Mouse (Mus musculus) MEL (cell line): ENCODE results near the gene Gm20388. TPM values are rescaled to one million over a fixed set of nuclear protein-coding genes. Genes with fewer than 3 reads are reported as not detected.

ENCODE experiments used
- DNase-seq: peaks from one replicate; pipeline ENCODE4 v3.0.0; 2011; ENCODE audit warnings: low read depth, low spot score
- H3K27ac ChIP-seq: 2 replicates; pipeline ENCODE4 v1.5.1; 2012; ENCODE audit warnings: low read depth, mild to moderate bottlenecking, control low read depth, low read length, moderate library complexity; ENCODE audit not compliant: control insufficient read depth
- H3K27me3 ChIP-seq, 2 experiments: fragments of 150-350 bp in 1 of 2; sonication (generic) in 1 of 2; 2 replicates each; pipeline ENCODE4 v1.6.1; 2012; ENCODE audit warnings: low read length in 2 of 2, mild to moderate bottlenecking in 2 of 2, improper control_type of control experiment in 1 of 2, moderate library complexity in 1 of 2; ENCODE audit not compliant: insufficient read depth in 2 of 2, control insufficient read depth in 1 of 2
- H3K36me3 ChIP-seq, 2 experiments: 2 replicates each; pipeline ENCODE4 v1.6.1; 2012 to 2014; ENCODE audit warnings: low read length in 2 of 2, improper control_type of control experiment in 1 of 2, inconsistent platforms in 1 of 2, mild to moderate bottlenecking in 1 of 2; ENCODE audit not compliant: insufficient read depth in 2 of 2, control insufficient read depth in 1 of 2
- H3K4me1 ChIP-seq, 2 experiments: fragments of 150-350 bp in 1 of 2; sonication (generic) in 1 of 2; 2 replicates each; pipeline ENCODE4 v1.6.1; 2012; ENCODE audit warnings: low read length in 2 of 2, improper control_type of control experiment in 1 of 2, mild to moderate bottlenecking in 1 of 2; ENCODE audit not compliant: insufficient read depth in 2 of 2, control insufficient read depth in 1 of 2
- H3K4me3 ChIP-seq, 2 experiments: fragments of 150-350 bp in 1 of 2; sonication (generic) in 1 of 2; 2 replicates each; pipeline ENCODE4 v1.5.1; 2012; ENCODE audit warnings: low read depth in 2 of 2, low read length in 2 of 2, mild to moderate bottlenecking in 2 of 2, moderate library complexity in 2 of 2, control low read depth in 1 of 2, improper control_type of control experiment in 1 of 2; ENCODE audit not compliant: control insufficient read depth in 1 of 2, insufficient read depth in 1 of 2
- H3K79me2 ChIP-seq: 2 replicates; pipeline ENCODE4 v1.6.1; 2012; ENCODE audit warnings: mild to moderate bottlenecking, low read length, moderate library complexity; ENCODE audit not compliant: control insufficient read depth, poor library complexity, insufficient read depth
- H3K9ac ChIP-seq: 2 replicates; pipeline ENCODE4 v1.6.1; 2012; ENCODE audit warnings: low read depth, mild to moderate bottlenecking, control low read depth, low read length, moderate library complexity; ENCODE audit not compliant: control insufficient read depth, poor library complexity, severe bottlenecking
- H3K9me3 ChIP-seq: fragments of 150-350 bp; sonication (generic); replicated peaks from 2 replicates; pipeline ENCODE4 v1.6.1; 2012; ENCODE audit warnings: mild to moderate bottlenecking, low read length, improper control_type of control experiment, moderate library complexity; ENCODE audit not compliant: insufficient read depth
- BHLHE40 ChIP-seq: IDR thresholded peaks from 2 replicates; pipeline ENCODE4 v1.6.1; 2012; ENCODE audit warnings: low read depth, mild to moderate bottlenecking, inconsistent platforms, low read length, improper control_type of control experiment, borderline replicate concordance
- CHD2 ChIP-seq: IDR thresholded peaks from 2 replicates; pipeline ENCODE4 v1.6.1; 2011; ENCODE audit warnings: low read length, improper control_type of control experiment
- CTCF ChIP-seq, 3 experiments: IDR thresholded peaks in 2 of 3; conservative IDR thresholded peaks in 1 of 3; 2 replicates each; pipeline ENCODE4 v1.5.1; 2011 to 2012; ENCODE audit warnings: low read length in 3 of 3, low read depth in 2 of 3, mild to moderate bottlenecking in 2 of 3, improper control_type of control experiment in 1 of 3, inconsistent platforms in 1 of 3, mixed read lengths in 1 of 3, moderate library complexity in 1 of 3; ENCODE audit not compliant: control insufficient read depth in 1 of 3, insufficient read depth in 1 of 3, poor library complexity in 1 of 3, severe bottlenecking in 1 of 3
- E2F4 ChIP-seq: IDR thresholded peaks from 2 replicates; pipeline ENCODE4 v1.6.1; 2011; ENCODE audit warnings: low read depth, low read length, improper control_type of control experiment, borderline replicate concordance
- ELF1 ChIP-seq: IDR thresholded peaks from 2 replicates; pipeline ENCODE4 v1.6.1; 2014; ENCODE audit warnings: low read depth, mild to moderate bottlenecking, inconsistent platforms, low read length, improper control_type of control experiment, moderate library complexity
- EP300 ChIP-seq, 2 experiments: IDR thresholded peaks; 2 replicates each; pipeline ENCODE4 v1.6.1; 2011; ENCODE audit warnings: improper control_type of control experiment in 2 of 2, low read length in 2 of 2, low read depth in 1 of 2, mild to moderate bottlenecking in 1 of 2
- ETS1 ChIP-seq: IDR thresholded peaks from 2 replicates; pipeline ENCODE4 v1.6.1; 2012; ENCODE audit warnings: low read depth, mild to moderate bottlenecking, inconsistent platforms, low read length, improper control_type of control experiment, moderate library complexity
- GABPA ChIP-seq: IDR thresholded peaks from 2 replicates; pipeline ENCODE4 v1.6.1; 2012; ENCODE audit warnings: low read depth, mild to moderate bottlenecking, inconsistent platforms, low read length, improper control_type of control experiment, moderate library complexity
- GATA1 ChIP-seq: IDR thresholded peaks from 2 replicates; pipeline ENCODE4 v1.6.1; 2011; ENCODE audit warnings: low read depth, low read length, improper control_type of control experiment
- JUND ChIP-seq: IDR thresholded peaks from 2 replicates; pipeline ENCODE4 v1.6.1; 2011; ENCODE audit warnings: low read depth, mild to moderate bottlenecking, improper control_type of control experiment, low read length
- KAT2A ChIP-seq: conservative IDR thresholded peaks from 2 replicates; pipeline ENCODE4 v1.6.1; 2012; ENCODE audit warnings: low read depth, low read length, improper control_type of control experiment, inconsistent platforms
- MAX ChIP-seq: IDR thresholded peaks from 2 replicates; pipeline ENCODE4 v1.6.1; 2011; ENCODE audit warnings: low read length, improper control_type of control experiment
- MAZ ChIP-seq: IDR thresholded peaks from 2 replicates; pipeline ENCODE4 v1.6.1; 2012; ENCODE audit warnings: low read depth, mild to moderate bottlenecking, inconsistent platforms, low read length, improper control_type of control experiment
- MEF2A ChIP-seq: IDR thresholded peaks from 2 replicates; pipeline ENCODE4 v1.6.1; 2014; ENCODE audit warnings: low read depth, mild to moderate bottlenecking, inconsistent platforms, low read length, improper control_type of control experiment; ENCODE audit not compliant: poor library complexity, insufficient replicate concordance, severe bottlenecking; ENCODE audit errors: extremely low read depth
- MXI1 ChIP-seq: IDR thresholded peaks from 2 replicates; pipeline ENCODE4 v1.6.1; 2011; ENCODE audit warnings: mild to moderate bottlenecking, low read depth, low read length, improper control_type of control experiment
- MYB ChIP-seq: IDR thresholded peaks from 2 replicates; pipeline ENCODE4 v1.6.1; 2011; ENCODE audit warnings: mild to moderate bottlenecking, low read depth, low read length, improper control_type of control experiment
- NRF1 ChIP-seq: IDR thresholded peaks from 2 replicates; pipeline ENCODE4 v1.6.1; 2014; ENCODE audit warnings: low read depth, mild to moderate bottlenecking, inconsistent platforms, low read length, improper control_type of control experiment, moderate library complexity; ENCODE audit not compliant: poor library complexity, insufficient read depth, severe bottlenecking
- POLR2A ChIP-seq, 2 experiments: IDR thresholded peaks; 2 replicates each; pipeline ENCODE4 v1.6.1; 2011 to 2012; ENCODE audit warnings: low read length in 2 of 2, mild to moderate bottlenecking in 2 of 2, control low read depth in 1 of 2, improper control_type of control experiment in 1 of 2, low read depth in 1 of 2, moderate library complexity in 1 of 2; ENCODE audit not compliant: control insufficient read depth in 1 of 2, insufficient read depth in 1 of 2, poor library complexity in 1 of 2
- POLR2AphosphoS2 ChIP-seq: IDR thresholded peaks from 2 replicates; pipeline ENCODE4 v1.6.1; 2011; ENCODE audit warnings: low read length, improper control_type of control experiment
- POLR2AphosphoS5 ChIP-seq: IDR thresholded peaks from 2 replicates; pipeline ENCODE4 v1.6.1; 2012; ENCODE audit warnings: low read depth, borderline replicate concordance, mild to moderate bottlenecking, inconsistent platforms, low read length, moderate library complexity, mixed read lengths
- SIN3A ChIP-seq: IDR thresholded peaks from 2 replicates; pipeline ENCODE4 v1.6.1; 2012; ENCODE audit warnings: low read length, improper control_type of control experiment, inconsistent platforms
- SMC3 ChIP-seq: IDR thresholded peaks from 2 replicates; pipeline ENCODE4 v1.6.1; 2011; ENCODE audit warnings: low read depth, low read length, improper control_type of control experiment
- TAL1 ChIP-seq: IDR thresholded peaks from 2 replicates; pipeline ENCODE4 v1.6.1; 2012; ENCODE audit warnings: mild to moderate bottlenecking, inconsistent platforms, low read length, moderate library complexity, mixed read lengths
- TCF12 ChIP-seq: IDR thresholded peaks from 2 replicates; pipeline ENCODE4 v1.6.1; 2014; ENCODE audit warnings: low read depth, mild to moderate bottlenecking, inconsistent platforms, low read length, improper control_type of control experiment, moderate library complexity
- USF1 ChIP-seq: IDR thresholded peaks from 2 replicates; pipeline ENCODE4 v1.6.1; 2014; ENCODE audit warnings: low read depth, mild to moderate bottlenecking, inconsistent platforms, low read length, improper control_type of control experiment, moderate library complexity
- USF2 ChIP-seq, 2 experiments: IDR thresholded peaks; 2 replicates each; pipeline ENCODE4 v1.6.1; 2011 to 2012; ENCODE audit warnings: improper control_type of control experiment in 2 of 2, low read length in 2 of 2, borderline replicate concordance in 1 of 2, inconsistent platforms in 1 of 2, low read depth in 1 of 2, mild to moderate bottlenecking in 1 of 2; ENCODE audit not compliant: insufficient read depth in 1 of 2
- ZKSCAN1 ChIP-seq: IDR thresholded peaks from 2 replicates; pipeline ENCODE4 v1.6.1; 2012; ENCODE audit warnings: low read depth, mild to moderate bottlenecking, inconsistent platforms, low read length, improper control_type of control experiment, moderate library complexity
- ZNF384 ChIP-seq: IDR thresholded peaks from 2 replicates; pipeline ENCODE4 v1.6.1; 2012; ENCODE audit warnings: low read depth, mild to moderate bottlenecking, inconsistent platforms, low read length, improper control_type of control experiment
- polyA plus RNA-seq, 2 experiments: library from polyadenylated mRNA; stranded (reverse) in 1 of 2; unstranded in 1 of 2; fragments of >175 nt in 1 of 2; fragments of >200 nt in 1 of 2; gene quantifications; 2 replicates each; pipeline versions ENCODE4 v1.2.1 to v1.2.4; 2012; ENCODE audit warnings: low replicate concordance in 2 of 2, low read depth in 1 of 2; ENCODE audit not compliant: insufficient read length in 2 of 2, insufficient read depth in 1 of 2, missing spikeins in 1 of 2
- total RNA-seq: library from RNA; depleted of rRNA; stranded (reverse); fragments of 300-350 nt; gene quantifications from 2 replicates; pipeline ENCODE4 v1.2.3, GENCODE M21; 2012

Gm20388 gene
- total and polyA plus RNA-seq, 3 experiments, result 11.1 to 17.8 TPM; not detected in 1

DNA sequence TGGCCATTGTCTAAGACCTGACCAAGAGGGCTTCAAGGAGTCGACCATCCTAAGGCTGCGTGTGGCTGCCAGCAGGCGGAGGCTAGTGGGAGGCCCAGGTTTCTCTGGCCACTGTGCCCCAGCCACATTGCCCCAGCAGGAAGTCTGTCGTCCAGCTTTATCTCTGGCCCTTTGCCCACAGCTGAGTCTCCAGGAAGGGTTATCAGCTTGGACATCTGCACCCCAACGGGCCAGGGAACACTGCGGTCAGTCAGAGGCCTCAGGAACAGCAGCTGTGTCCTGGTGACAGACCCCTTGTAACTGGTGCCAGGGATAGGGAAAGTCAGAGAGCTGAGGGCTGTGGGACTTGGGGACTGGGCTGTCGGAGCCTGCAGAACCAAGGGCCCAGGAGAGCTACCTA, 459.3 kb downstream of the Gm20388 start:
- peaks cover 18% of the 10 kb centered on the region for H3K79me2 ChIP-seq
- H3K9ac ChIP-seq, result peak overlapping the region; percentile 69
- peak; percentile 74 for DNase-seq
- peaks cover 0 to 39% of the 10 kb centered on the region in 2 experiments; a peak in 2 of 4 replicates for H3K36me3 ChIP-seq
- H3K27ac ChIP-seq, result peak overlapping the region; percentile 90
- H3K4me3 ChIP-seq, result peak overlapping the region; percentile 45 to 71; a peak in 3 of 4 replicates
- TF ChIP-seq GATA1 (peak; percentile 90), USF2 (IDR thresholded peaks at IDR 0.05; ENCODE audit: borderline replicate concordance in 1 of 2, insufficient read depth in 1 of 2, low read depth in 1 of 2, low read length in 2 of 2) (no peak), EP300 (IDR thresholded peaks at IDR 0.05; ENCODE audit: low read depth in 1 of 2, low read length in 2 of 2) (peak; percentile 86 to 97), MAZ (no peak), MYB (peak; percentile 72; the same call in 1 of the 2 replicates), E2F4 (no peak), SIN3A (peak; percentile 67), POLR2AphosphoS2 (0 out of 2 replicates have a peak, but pooled peaks have one; percentile 14), ETS1 (peak; percentile 91), TCF12 (peak; percentile 93), GABPA (no peak), MAX (peak; percentile 52; the same call in 1 of the 2 replicates), CTCF (IDR thresholded peaks at IDR 0.05 in 2 of 3, conservative IDR thresholded peaks at IDR 0.05 in 1 of 3; ENCODE audit: control insufficient read depth in 1 of 3, insufficient read depth in 1 of 3, low read depth in 2 of 3, low read length in 3 of 3, poor library complexity in 1 of 3, severe bottlenecking in 1 of 3) (0 out of 6 replicates have a peak, but pooled peaks of 1 of the 3 experiments have one; percentile 4), POLR2A (IDR thresholded peaks at IDR 0.05; ENCODE audit: control insufficient read depth in 1 of 2, insufficient read depth in 1 of 2, low read depth in 1 of 2, low read length in 2 of 2, poor library complexity in 1 of 2) (peak in 1 of 2 experiments; percentile 27; a peak in 2 of 4 replicates), JUND (0 out of 2 replicates have a peak, but pooled peaks have one; percentile 39), TAL1 (peak; percentile 97)
- peaks cover 16 to 60% of the 10 kb centered on the region in 2 experiments for H3K4me1 ChIP-seq
- H3K27me3 ChIP-seq, result no peaks in the 10 kb centered on the region
- H3K9me3 ChIP-seq, result no peaks in the 10 kb centered on the region

DNA sequence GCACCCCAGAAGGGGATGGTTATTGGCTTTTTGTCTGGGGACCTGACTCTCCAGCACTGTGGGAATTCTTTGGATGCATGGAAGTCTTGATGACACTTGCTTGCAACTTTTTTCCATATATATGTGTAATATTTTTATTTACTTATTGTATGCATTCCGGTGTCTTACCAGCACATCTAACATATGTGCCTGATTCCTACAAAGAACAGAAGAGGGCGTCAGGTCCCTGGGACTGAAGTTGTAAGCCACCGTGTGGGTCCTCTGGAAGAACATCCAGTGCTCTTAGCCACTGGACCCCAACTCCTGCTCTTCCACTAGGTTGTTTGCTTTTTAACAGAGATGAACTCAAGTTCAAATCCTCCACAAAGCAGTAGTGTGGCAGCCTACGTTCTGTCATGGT, 459.8 kb downstream of the Gm20388 start:
- peak; percentile 86 for DNase-seq
- Histone ChIP-seq H3K79me2 (peaks cover 18% of the 10 kb centered on the region), H3K9me3 (no peaks in the 10 kb centered on the region), H3K36me3 (peaks cover 0 to 41% of the 10 kb centered on the region in 2 experiments; a peak in 2 of 4 replicates), H3K9ac (peak overlapping the region; percentile 69), H3K4me3 (peak overlapping the region in 1 of 2 experiments; percentile 45; a peak in 2 of 4 replicates), H3K27me3 (no peaks in the 10 kb centered on the region), H3K27ac (peak overlapping the region; percentile 90), H3K4me1 (peaks cover 16 to 62% of the 10 kb centered on the region in 2 experiments)
- TF ChIP-seq ZNF384 (no peak), TCF12 (0 out of 2 replicates have a peak, but pooled peaks have one; percentile 33), KAT2A (no peak), SMC3 (peak; percentile 82), E2F4 (no peak), BHLHE40 (0 out of 2 replicates have a peak, but pooled peaks have one; percentile 30), MXI1 (no peak), ZKSCAN1 (no peak), POLR2AphosphoS5 (no peak), CTCF (IDR thresholded peaks at IDR 0.05 in 2 of 3, conservative IDR thresholded peaks at IDR 0.05 in 1 of 3; ENCODE audit: control insufficient read depth in 1 of 3, insufficient read depth in 1 of 3, low read depth in 2 of 3, low read length in 3 of 3, poor library complexity in 1 of 3, severe bottlenecking in 1 of 3) (peak; percentile 58 to 81 (median 61)), MAX (no peak), CHD2 (no peak), SIN3A (peak; percentile 51), JUND (no peak), ETS1 (0 out of 2 replicates have a peak, but pooled peaks have one; percentile 37), USF1 (no peak), MEF2A (no peak), MAZ (0 out of 2 replicates have a peak, but pooled peaks have one; percentile 28), NRF1 (no peak), ELF1 (no peak)
